Mouse (Mus musculus) forebrain, embryonic 16.5 days (tissue): ENCODE measurements around the gene Rabggta. TPM values are rescaled to one million over a fixed set of nuclear protein-coding genes. Genes with fewer than 3 reads are reported as not detected.
"Not testable (repeated sequence)": the region's sequence is repeated elsewhere in the genome, so short reads cannot be mapped to it uniquely, and the experiment has no call there.

Experiments
- ATAC-seq: fragments of 200-750 bp; cut with Nextera tagmentation; 2 replicates; pipeline ENCODE4 v1.8.0; 2017; ENCODE audit warnings: mild to moderate bottlenecking, moderate library complexity
- H3K27ac ChIP-seq: fragments of 300-500 bp; sonication (generic); 2 replicates; pipeline ENCODE4 v1.5.1; 2014; ENCODE audit warnings: low read length, control low read depth
- H3K27me3 ChIP-seq: fragments of 300-500 bp; sonication (generic); replicated peaks from 2 replicates; pipeline ENCODE4 v1.6.1; 2014; ENCODE audit warnings: low read length; ENCODE audit not compliant: control insufficient read depth, insufficient read depth
- H3K36me3 ChIP-seq: fragments of 300-500 bp; sonication (generic); 2 replicates; pipeline ENCODE4 v1.6.1; 2014; ENCODE audit not compliant: control insufficient read depth, insufficient read depth
- H3K4me1 ChIP-seq: fragments of 300-500 bp; sonication (generic); replicated peaks from 2 replicates; pipeline ENCODE4 v1.6.1; 2014; ENCODE audit warnings: low read length; ENCODE audit not compliant: control insufficient read depth, insufficient read depth
- H3K4me2 ChIP-seq: fragments of 300-500 bp; sonication (generic); 2 replicates; pipeline ENCODE4 v1.6.1; 2014; ENCODE audit warnings: mild to moderate bottlenecking, low read length, control low read depth
- H3K4me3 ChIP-seq: fragments of 300-500 bp; sonication (generic); replicated peaks from 2 replicates; pipeline ENCODE4 v1.5.1; 2014; ENCODE audit warnings: mild to moderate bottlenecking, low read length, control low read depth
- H3K9ac ChIP-seq: fragments of 300-500 bp; sonication (generic); replicated peaks from 2 replicates; pipeline ENCODE4 v1.6.1; 2014; ENCODE audit warnings: low read depth, low read length, control low read depth
- H3K9me3 ChIP-seq: fragments of 300-500 bp; sonication (generic); 2 replicates; pipeline ENCODE4 v1.6.1; 2016; ENCODE audit warnings: low read length; ENCODE audit not compliant: control insufficient read depth
- WGBS: fragments of 180-500 bp; shearing (Covaris S2); extraction: QIAGEN DNeasy Blood & Tissue Kit; methylation state at CpG from one replicate; pipeline ENCODE4 v1.1.7; 2014; 5-methylcytosine and 5-hydroxymethylcytosine counted together
- polyA plus RNA-seq: library from polyadenylated mRNA; unstranded; fragments of >200 nt; fragmentation: Nextera tagmentation; extraction: Ambion mirVana; gene quantifications from 2 replicates; pipeline ENCODE4 v1.2.1, GENCODE M21; 2015

The Rabggta gene
- polyA plus RNA-seq, 1 experiment from 2014 or later: 53.3 TPM

DNA sequence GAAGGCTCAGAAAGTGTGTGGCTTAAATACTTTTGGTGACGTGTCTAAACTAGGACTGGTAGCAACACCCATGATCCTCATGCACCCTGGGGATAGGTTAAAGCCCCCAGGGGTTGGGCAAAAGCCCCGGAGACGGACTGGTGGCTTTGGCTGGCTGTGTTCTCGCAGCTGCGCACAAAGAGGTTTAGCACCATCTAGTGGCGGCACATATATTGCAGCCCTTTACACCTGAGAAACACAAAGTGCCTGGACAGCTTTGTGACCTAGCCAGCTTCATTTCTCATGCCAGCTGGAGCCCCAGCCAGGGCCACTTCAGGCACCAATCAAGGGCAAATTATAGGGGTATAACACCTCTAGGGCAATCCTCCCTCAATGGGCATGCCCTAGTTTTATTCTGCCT, 38.1 kb upstream of the Rabggta start:
- Histone ChIP-seq H3K27me3 (peaks cover 20% of the 10 kb centered on the region), H3K4me2 (peak overlapping the region; percentile 30)
- not testable (repeated sequence) for H3K4me3 ChIP-seq, H3K36me3 ChIP-seq, H3K4me1 ChIP-seq, H3K9ac ChIP-seq, ATAC-seq, H3K9me3 ChIP-seq, H3K27ac ChIP-seq
- 0% methylated on average over 6 of the region's 6 CpGs for WGBS

DNA sequence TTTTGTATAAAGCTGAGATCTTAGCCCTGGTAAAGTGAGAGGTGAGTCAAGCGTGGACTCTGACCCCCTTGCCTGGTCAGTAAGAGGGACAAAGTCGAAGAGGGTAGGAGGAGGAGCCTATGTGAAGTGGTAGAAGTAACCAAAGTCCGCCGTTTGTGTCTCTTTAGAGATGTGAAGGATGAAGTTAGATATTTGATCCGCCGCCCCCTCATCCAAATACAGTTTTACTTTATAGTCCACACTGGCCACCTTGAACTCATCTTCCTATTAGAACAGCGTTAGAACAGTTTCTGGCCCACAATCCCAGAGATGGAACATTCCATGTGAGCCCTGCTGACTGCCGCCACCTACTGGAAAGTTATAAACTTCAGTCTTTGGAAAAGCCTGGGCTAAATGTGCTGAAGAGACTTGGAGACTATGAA, 36.3 kb upstream of the Rabggta start, which contains the start of gene Cideb:
Cideb (minus strand) TSS at position 96 of the 422 bp plus-strand sequence.
- Histone ChIP-seq H3K9ac (no peak within 1 kb of the TSS), H3K4me3 (no peak within 1 kb of the TSS), H3K4me1 (peaks cover 9% of the 10 kb centered on the region), H3K27ac (no peak within 1 kb of the TSS), H3K9me3 (no peaks in the 10 kb centered on the region), H3K27me3 (peaks cover 12% of the 10 kb centered on the region), H3K36me3 (peaks cover 5% of the 10 kb centered on the region), H3K4me2 (no peak within 1 kb of the TSS)
- 18% methylated on average over 8 of the region's 8 CpGs for WGBS
- no peak for ATAC-seq

DNA sequence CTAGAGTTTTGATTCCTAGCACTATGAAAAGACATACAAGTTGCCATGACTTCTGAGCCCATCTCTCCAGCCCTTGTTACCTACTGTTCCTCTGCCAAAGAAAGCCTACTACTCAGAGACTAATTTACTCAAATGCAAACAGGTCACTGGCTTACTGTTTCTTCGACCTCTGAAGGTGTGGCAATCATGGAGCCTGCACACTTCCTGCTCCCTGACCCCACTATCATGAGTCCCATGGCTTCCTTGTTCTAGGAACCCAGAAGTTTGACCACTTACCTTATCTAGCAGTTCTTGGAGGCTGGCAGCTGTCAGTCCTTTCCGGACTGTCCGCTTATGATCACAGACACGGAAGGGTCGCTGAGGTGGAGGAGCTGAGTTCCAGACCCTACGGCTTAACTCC, 35.5 kb upstream of the Rabggta start:
- Histone ChIP-seq H3K4me1 (peaks cover 9% of the 10 kb centered on the region), H3K27ac (no peak overlapping the region), H3K9ac (no peak overlapping the region), H3K36me3 (peaks cover 10% of the 10 kb centered on the region), H3K27me3 (peaks cover 11% of the 10 kb centered on the region), H3K4me2 (no peak overlapping the region), H3K4me3 (no peak overlapping the region), H3K9me3 (no peaks in the 10 kb centered on the region)
- 88% methylated on average over 6 of the region's 6 CpGs for WGBS
- ATAC-seq: no peak

DNA sequence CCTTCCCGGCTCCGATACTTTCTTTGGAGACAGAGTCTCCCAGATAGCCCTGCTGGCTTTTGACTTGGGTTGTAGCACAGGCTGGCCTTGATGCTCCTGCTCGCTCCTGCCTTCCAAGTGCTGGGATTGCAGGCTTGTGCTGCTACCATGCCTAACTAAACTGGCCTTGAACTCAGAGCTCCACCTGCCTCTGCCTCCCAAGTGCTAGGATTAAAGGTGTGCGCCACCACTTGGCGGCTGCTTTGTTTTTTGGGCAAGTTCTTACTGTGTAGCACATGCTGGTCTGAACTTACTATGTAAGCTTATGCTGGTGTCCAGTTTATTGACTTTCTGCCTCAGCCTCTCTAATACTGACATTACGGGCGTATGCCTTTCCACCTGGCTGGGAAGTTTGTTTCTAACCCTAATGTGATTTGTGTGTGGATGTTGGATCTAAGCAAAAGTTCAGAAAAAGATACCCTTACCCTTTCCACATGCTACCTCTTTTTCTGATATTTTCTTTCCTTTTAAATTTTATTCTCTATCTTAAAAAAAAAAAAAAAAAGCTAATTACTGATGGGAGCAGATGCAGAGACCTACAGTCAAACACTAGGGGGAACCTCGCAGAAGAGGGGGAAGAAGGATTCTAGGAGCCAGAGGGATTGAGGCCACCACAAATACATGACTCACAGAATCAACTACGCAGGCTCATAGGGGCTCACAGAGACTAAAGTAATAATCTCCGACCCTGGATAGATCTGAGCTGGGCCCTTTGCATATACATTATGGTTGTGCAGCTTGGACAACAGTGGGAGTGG, 25.2 kb upstream of the Rabggta start:
- WGBS: 90% methylated on average over 10 of the region's 10 CpGs
- peak overlapping the region; percentile 84; the same call in 1 of the 2 replicates for H3K4me2 ChIP-seq
- H3K4me1 ChIP-seq: peaks cover 31% of the 10 kb centered on the region
- peaks cover 19% of the 10 kb centered on the region for H3K36me3 ChIP-seq
- no peaks in the 10 kb centered on the region for H3K27me3 ChIP-seq
- H3K27ac ChIP-seq: no peak overlapping the region
- no peak for ATAC-seq
- no peak overlapping the region for H3K9ac ChIP-seq
- H3K9me3 ChIP-seq: no peaks in the 10 kb centered on the region
- H3K4me3 ChIP-seq: no peak overlapping the region

DNA sequence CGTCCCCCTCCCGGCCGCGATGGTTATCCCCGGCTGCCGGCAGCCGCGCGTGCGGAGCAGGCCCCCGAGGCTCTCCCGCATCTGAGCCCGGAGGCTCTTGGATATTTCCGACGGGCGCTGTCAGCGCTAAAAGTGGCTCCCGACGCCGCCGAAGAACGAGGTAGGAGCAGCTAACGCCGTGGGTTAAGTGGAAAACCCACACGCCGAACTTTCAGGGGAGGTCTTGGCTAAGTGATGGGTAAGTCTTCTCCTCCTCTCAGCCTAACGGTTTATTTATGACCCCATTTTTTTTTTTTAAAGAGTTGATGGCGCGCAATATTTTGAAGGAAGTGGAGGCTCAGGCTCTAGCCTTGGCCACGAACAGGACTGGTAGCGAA, 23.8 kb upstream of the Rabggta start:
- Histone ChIP-seq H3K9ac (peak overlapping the region; percentile 81), H3K4me1 (peaks cover 31% of the 10 kb centered on the region), H3K4me3 (peak overlapping the region; percentile 86), H3K4me2 (peak overlapping the region; percentile 84), H3K9me3 (no peaks in the 10 kb centered on the region), H3K27me3 (no peaks in the 10 kb centered on the region), H3K27ac (peak overlapping the region; percentile 33; the same call in 1 of the 2 replicates), H3K36me3 (peaks cover 12% of the 10 kb centered on the region)
- WGBS: under 1% methylated on average over 31 of the region's 31 CpGs
- ATAC-seq: no peak

DNA sequence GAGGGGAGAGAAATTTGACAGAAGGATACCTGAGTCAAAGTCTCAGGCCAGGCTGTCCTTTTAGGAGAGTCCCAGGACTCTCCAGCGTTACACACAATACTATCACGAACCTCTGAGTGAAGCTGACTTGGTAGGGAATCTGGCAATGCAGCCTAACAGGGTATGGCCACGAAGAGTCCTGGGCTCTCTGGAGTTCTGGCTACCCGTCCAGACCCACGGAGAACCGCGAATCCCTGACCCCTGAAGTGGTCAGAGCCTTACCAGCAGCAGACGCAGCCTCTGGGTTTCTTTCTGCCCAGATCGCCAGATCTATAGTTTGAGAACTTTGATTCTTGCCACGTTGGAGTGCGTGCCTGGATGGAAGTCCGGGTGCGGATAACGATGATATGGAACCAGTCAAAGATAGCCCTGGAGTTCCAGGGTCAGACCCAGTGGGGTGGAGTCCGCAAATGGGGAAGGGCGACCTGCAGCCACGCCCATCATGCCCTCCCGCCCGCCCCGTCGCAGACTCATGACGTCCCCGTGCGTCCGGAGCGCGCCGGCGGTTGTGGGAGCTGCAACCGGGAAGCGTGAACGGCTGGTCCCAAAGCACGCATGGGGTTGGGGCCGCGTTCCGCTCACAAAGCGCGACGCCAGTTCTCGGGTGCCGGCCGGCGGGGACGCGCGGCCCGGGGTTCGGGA, 23.3 kb upstream of the Rabggta start, which contains the start of the genes Dhrs1 and Nop9:
Dhrs1 (minus strand) TSS at position 511 of the 681 bp plus-strand sequence.
Nop9 (plus strand) TSS at position 514 of the 681 bp plus-strand sequence.
- Histone ChIP-seq H3K4me1 (peaks cover 31% of the 10 kb centered on the region), H3K36me3 (peaks cover 9% of the 10 kb centered on the region), H3K9me3 (no peaks in the 10 kb centered on the region), H3K4me2 (peak within 1 kb of the TSS; percentile 84), H3K27ac (peak within 1 kb of the TSS; percentile 33; the same call in 1 of the 2 replicates), H3K9ac (peak within 1 kb of the TSS; percentile 81), H3K4me3 (peak within 1 kb of the TSS; percentile 86), H3K27me3 (no peaks in the 10 kb centered on the region)
- ATAC-seq: peak; percentile 75
- 1% methylated on average over 48 of the region's 48 CpGs for WGBS

DNA sequence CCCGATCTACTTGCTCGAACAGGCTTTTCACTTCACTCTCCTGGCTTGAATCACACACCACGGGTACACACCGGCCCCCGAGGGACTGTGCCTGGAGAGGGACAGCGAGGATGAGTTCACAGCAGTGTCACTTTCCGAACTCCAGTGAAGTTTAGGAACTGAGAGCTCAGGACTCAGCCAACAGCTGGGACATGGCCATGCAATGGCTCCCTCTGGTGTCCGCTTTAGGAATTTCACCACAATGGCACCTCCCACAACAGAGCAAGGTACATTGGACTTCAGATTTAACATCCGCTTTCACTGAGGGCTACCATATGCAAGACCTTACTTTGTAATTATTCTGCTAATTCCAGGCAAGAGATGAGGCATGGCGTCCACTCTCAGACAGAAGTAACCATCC, 21.6 kb upstream of the Rabggta start:
- Histone ChIP-seq H3K27ac (no peak overlapping the region), H3K9me3 (no peaks in the 10 kb centered on the region), H3K4me1 (peaks cover 31% of the 10 kb centered on the region), H3K36me3 (peaks cover 7% of the 10 kb centered on the region), H3K4me2 (0 out of 2 replicates have a peak overlapping the region, but pooled peaks have one; percentile 16), H3K9ac (no peak overlapping the region; the same call in 1 of the 2 replicates), H3K27me3 (no peaks in the 10 kb centered on the region), H3K4me3 (no peak overlapping the region)
- 22% methylated on average over 10 of the region's 10 CpGs for WGBS
- peak; percentile 70 for ATAC-seq

DNA sequence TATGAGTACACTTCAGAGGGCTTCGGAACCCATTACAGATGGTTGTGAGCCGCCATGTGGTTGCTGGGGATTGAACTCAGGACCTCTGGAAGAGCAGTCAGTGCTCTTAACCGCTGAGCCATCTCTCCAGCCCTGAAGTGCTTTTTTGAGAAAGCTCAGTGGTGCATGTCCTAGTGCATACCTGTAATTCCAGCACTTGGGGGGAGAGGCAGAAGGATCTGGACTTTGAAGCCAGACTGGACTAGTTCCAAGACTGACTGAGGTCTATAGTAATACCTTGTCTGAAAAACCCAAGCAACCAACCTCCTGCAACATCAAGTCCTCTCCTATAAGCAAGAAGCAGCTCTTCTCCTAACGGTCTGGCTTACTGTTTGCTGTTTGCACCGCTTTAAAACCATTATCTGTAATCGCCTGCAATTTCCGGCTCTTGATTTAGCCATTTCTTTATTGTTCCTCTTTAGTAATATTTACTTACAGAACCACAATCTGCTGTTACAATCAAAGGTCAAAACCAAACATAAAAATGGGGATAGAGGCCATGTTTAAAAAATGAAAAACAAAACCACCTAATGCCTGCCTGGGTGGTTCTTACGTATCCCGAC, 15.1 kb upstream of the Rabggta start:
- Histone ChIP-seq H3K27me3 (no peaks in the 10 kb centered on the region), H3K9ac (no peak overlapping the region), H3K4me3 (no peak overlapping the region), H3K27ac (no peak overlapping the region), H3K9me3 (no peaks in the 10 kb centered on the region), H3K4me2 (no peak overlapping the region), H3K4me1 (no peaks in the 10 kb centered on the region), H3K36me3 (peaks cover 7% of the 10 kb centered on the region)
- no peak for ATAC-seq
- WGBS: 85% methylated on average over 9 of the region's 9 CpGs

DNA sequence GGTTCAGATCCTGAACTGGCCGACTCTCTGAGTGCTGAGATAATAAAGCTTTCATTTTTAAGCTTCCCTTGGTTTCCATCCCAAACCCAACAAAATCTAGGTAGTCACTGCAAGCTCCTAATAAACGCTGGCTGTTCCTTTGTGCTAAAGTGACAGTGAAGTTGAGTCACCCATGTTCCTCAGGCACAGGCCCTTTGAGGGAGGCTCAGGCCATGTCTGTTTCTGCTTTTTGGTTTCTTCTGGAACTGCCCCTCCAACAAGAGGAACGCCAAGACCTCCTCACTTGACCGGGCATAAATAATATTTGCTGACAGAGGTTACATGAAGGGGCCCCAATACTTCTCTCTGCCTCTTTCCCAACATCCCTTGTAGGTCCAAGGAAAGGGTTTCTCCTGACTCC, 13.7 kb upstream of the Rabggta start:
- Histone ChIP-seq H3K27me3 (no peaks in the 10 kb centered on the region), H3K9ac (no peak overlapping the region), H3K4me1 (peaks cover 4% of the 10 kb centered on the region), H3K4me3 (no peak overlapping the region), H3K4me2 (no peak overlapping the region), H3K9me3 (no peaks in the 10 kb centered on the region), H3K27ac (no peak overlapping the region), H3K36me3 (peaks cover 7% of the 10 kb centered on the region)
- ATAC-seq: no peak
- WGBS: 83% methylated on average over 4 of the region's 4 CpGs
